Mouse (Mus musculus) cerebellum, adult 11-12 months (tissue): ENCODE results near the gene Wdfy4.

Source experiments
- DNase-seq: peaks from one replicate; pipeline ENCODE4 v3.0.0; 2022

Gene Wdfy4

DNA sequence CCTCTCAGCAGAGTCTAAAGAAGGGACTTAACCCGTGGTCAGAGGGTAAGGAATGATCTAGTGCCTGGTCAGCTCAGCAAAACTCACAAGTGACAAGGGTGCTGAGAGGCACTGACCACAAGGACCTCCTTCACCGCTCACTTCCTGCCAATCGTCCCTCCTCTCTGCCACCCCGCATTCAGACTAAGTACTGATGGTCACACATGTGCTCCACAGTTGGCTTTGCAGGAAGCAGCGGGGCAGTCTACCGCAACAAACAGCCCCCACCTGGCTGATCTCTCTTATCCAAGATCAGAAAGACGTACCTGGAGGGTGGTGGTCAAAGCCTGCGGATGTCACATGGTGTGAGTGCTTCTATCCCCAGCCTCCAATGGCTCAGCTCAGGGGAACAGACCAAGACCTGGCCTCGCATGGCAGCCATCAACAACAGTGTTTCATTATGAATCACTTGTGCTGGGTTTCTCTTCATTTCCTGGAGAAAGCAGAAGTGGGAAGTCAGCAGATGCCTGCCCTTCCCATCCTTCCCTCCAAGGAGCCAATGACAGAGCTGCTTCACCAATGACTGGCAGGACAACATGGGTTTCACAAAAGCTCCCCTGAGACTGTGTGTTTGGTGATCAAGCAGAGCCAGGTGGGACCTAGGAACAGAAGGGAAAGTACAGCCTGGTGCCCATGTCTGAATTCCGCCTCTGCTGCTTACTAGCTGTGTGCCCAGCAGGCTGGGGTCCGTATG, at the start of gene Wdfy4:
Wdfy4 (minus strand) TSS at position 441 of the 733 bp plus-strand sequence.
- no peak for DNase-seq

DNA sequence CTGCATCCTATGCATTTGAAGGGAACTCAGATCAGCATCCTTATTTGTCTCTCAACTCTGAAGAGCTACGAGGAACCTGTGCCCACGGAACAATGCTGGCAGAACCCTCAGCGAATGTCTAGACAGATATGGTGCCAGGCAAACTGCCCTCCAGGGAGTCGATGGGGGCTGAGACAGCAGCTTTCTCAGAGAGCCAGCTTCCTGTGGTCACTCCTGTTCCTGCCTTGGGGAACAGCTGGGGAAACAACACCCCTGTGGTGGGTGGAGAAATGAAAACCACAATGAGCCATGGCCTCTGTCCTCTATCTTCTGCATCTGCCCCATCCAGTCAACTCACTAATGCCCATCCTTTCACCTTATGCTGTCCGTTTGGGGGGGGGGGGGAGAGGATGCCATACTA, 46.7 kb upstream of the Wdfy4 start:
- no peak for DNase-seq

DNA sequence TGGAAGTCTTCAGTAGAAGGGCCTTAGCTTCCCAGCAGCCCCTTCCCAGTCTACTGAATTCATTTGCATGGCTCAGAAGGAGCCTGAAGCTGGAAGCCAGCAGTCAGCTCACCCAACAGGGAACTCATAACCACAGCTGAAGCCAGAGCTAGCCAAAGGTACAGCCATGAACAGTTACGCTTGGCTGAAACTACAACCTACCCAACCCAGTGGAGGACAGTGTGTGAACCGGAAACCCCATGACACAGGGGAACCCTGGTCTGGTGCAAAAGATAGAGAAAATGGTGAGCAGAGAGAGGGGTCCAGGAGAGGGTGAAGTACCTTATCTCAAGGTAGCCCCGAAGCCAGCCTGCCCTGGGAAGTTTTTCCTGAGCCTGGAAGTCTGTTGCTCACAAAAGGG, 46.0 kb upstream of the Wdfy4 start:
- no peak for DNase-seq

- no peak for DNase-seq
These were observed 45.4 kb upstream of the Wdfy4 start for GRCm38 (mm10) chr14:33230672-33231071.

GRCm38 (mm10) chr14:33225235-33225634, 39.9 kb upstream of the Wdfy4 start:
- no peak for DNase-seq

- no peak for DNase-seq
These were observed 31.3 kb upstream of the Wdfy4 start for GRCm38 (mm10) chr14:33216343-33217208.

- no peak for DNase-seq
These were observed 29.9 kb upstream of the Wdfy4 start for GRCm38 (mm10) chr14:33215163-33215562.

DNA sequence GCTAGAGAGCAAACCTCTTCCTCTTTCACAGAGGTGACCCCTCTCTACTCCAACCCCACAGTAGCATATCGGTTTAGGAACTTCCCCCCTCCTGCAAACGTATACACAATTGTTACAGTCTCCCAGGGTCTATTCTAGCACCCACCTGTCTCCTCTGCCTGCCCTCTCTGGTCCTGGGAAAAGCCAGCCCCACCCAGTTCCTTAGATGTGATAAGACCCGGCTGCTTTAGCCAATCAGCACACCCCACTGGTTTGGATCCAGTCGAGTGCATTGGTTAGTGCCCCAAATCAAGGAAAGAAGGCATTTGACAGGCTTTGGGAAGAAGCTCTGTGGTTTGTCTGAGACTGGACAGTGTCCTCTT, 29.4 kb upstream of the Wdfy4 start:
- no peak for DNase-seq

DNA sequence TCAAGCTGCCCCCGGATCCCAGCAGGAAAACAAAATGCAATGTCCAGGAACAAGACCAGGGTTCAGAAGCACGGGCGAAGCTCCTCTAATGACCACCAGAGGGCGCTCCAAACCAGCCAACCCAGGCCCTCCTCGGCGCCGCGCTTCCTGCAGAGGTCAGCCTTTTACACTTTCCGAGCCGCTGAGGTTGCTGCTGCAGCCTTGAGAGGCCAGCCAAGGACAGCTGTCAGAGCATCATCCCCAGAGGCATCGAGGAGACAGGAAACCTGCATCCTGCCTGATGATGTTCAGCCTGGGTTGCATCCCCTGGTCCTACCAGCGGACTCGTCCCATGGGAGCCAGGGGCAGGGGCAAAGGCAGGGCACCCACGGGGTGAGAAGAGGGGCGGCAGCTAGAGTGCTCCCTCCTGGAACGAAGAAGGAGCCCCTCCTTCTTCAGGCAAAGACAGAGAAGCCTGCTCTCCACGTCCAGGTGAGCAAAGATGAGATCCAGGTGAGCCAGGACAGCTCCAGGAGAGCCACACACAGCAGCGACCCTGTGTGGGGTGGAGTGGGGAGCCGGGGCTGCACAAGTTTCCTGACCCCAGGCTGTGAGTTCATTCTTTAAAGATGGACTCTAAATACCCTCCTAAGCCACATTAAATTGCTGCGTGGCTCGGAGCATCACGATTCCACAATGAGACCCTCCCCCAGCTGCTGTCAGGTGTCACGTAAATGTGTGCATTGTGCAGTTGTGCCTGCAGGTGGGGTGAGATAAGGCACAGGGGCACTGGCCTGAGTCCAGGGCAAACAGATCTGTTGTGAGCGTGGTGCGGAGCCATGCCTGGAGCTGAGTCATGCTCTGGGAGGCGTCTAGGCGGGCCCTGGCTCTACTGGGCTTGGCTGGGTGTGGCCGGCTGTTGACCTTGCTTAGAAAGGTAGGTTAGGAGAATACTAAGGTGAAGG, 28.8 kb upstream of the Wdfy4 start, which contains the start of gene Arhgap22:
Arhgap22 (plus strand) TSS at position 204 of the 944 bp plus-strand sequence.
- DNase-seq: peak; percentile 66

DNA sequence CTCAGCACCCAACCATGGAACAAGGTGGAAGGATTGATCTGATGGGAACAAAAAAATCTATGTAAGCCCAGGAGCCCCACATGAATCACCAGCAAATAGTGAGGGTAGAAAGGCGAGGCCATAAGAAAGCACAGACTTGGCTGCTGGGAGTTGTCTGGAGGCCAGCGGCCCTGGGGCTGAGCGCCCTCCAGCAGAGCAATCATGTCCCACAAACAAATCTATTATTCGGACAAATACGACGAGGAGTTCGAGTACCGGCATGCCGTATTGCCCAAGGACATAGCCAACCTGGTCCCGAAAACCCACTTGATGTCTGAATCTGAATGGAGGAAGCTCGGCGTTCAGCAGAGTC, 27.6 kb upstream of the Wdfy4 start:
- no peak for DNase-seq

GRCm38 (mm10) chr14:33212271-33212957, 27.1 kb upstream of the Wdfy4 start:
- no peak for DNase-seq

DNA sequence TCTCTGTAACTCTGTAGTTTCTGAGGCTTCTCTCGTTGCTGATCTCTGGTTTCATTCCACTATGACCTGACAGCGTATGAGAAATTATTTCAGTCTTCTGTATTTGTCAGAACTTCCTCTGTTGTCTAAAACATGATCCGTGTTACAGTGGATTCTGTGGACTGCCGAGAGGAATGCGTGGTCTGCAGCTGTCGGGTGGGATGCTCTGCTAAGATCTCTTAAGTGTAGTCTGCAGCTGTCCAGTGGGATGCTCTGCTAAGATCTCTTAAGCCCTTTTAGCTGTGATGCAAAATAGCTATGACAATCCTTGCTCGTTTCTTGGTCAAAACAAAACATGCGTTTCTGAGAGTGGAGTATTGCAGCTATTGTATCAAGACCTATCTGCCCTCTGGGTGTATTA, 25.5 kb upstream of the Wdfy4 start:
- DNase-seq: no peak

DNA sequence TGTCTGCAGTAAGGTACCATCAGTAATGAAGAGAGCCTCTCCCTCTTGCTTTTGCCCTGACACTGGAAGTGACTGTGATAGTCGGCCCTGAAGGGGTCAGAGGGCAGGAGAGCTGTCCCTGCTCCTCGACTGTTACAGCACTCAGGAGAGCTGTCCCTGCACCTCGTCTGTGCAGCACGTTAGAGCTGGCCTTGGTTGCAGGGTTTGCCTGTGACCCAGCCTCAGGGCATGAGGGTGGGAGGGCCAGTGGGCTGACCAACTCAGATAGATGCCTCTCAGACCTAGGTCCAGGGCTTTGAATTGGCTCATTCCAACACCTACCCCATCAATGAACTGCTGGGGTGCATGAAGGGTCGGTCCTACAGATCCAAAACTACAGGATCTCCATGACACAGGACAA, 23.0 kb upstream of the Wdfy4 start:
- DNase-seq: no peak

DNA sequence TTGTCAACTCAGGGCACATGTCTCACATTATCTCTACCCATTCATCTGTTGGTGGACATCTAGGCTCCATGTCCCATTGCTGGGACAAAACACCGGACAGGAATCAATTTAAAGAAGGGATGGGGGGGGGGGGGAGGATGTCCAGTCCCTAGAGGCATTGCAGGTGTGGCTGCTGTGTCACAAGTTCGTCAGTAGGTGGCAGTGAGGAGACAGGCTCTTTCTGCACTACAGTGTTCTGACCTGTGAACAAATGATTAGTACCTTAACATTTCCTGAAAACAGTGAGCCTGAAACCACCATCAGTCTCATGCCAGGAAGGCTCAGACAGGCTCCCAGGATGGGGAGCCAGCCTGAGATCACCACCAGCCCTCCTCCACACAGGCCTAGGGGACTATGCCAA, 21.7 kb upstream of the Wdfy4 start:
- DNase-seq: no peak

GRCm38 (mm10) chr14:33205280-33205965, 20.1 kb upstream of the Wdfy4 start:
- no peak for DNase-seq

GRCm38 (mm10) chr14:33203777-33204176, 18.5 kb upstream of the Wdfy4 start:
- no peak for DNase-seq

DNA sequence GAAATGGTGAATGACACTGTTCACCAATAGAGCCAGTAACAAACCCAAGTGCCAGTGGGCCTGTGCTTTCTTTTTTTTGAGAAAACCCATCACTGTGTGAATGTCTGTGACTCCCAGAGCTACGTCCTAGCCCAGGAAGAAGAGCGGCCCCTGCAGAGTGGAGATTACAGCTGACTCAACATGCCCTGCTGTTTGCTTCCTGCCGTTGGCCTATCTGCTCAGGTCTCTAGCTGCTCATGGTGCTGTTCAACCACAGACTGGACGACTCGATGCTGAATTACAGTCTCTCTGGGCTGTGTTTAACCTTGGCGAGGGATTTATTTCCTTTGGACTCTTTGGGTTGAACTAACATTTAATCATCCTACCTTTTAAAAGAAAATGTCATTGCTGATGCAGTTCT, 17.6 kb upstream of the Wdfy4 start:
- DNase-seq: no peak

- DNase-seq: no peak
These were observed 16.9 kb upstream of the Wdfy4 start for GRCm38 (mm10) chr14:33202161-33202560.

DNA sequence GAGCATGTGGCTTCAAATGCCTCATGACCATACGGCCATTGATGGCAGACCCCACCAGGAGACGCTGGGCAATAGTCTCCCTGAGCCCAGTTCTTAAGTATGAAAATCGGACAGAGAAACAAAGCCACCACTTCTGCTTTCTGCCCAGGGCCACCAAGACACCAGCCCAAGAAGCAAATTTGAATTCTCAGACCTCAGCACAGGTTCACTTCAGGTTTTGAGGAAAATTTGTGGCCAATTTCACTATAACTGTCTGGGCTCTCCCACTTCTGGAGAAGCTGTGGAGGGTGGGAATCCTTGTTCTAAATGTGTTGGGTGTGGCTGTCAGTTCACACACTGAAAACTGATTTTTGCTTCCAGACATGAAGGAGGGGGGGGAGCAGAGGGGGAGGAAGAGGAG, 8.9 kb upstream of the Wdfy4 start:
- DNase-seq: no peak

GRCm38 (mm10) chr14:33193762-33194161, 8.5 kb upstream of the Wdfy4 start:
- DNase-seq: no peak

DNA sequence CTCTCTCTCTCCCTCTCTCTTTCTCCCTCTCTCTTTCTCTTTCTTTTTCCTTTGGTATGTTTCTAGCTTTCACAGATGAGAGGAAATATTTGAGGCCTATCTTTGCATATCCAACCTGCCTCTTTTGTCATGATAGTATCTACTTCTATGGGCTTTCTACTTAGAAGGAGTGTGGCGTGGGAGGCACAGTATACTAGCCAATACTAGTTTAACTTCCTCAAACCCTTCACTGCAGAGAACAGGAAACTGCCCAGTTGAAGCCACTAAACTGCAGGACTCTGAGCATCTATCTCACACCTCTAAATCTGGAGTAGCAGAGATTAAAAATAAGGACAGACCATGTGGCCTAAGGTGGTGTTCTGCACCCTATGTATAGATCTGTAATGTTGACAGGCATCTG, 5.3 kb upstream of the Wdfy4 start:
- DNase-seq: no peak

DNA sequence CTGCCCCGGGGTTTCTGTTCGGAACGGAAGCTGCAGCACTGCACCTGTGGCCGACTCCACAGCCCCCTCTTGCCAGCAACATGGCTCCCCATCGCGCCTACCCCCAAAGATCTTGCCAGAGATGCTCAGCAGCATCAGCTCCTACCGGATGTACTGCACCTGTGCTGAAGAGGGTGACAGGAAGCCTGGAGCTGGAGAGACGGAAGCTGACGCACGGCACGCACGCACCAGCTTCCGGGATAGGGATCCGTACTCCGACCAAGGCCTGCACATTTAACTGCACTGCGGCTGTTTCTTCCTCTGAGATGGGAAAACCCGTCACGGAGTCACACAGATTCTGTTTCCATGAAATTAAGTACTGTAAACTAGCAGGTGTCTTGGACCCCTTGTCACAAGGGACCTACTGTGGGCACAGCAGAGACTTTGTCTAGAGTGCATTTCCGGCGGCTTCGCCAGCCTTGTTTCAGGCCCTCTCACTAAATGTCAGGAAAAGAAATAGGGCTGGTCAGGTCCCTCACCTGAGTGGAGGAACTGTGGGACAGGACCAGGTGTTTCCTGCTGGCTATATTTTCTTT, 4.6 kb upstream of the Wdfy4 start:
- no peak for DNase-seq
